Mouse (Mus musculus): ENCODE results near the gene Capzb. TPM values are rescaled to one million over a fixed set of nuclear protein-coding genes. Genes with fewer than 3 reads are reported as not detected.
A peak's percentile ranks its signal among the peaks of the same experiment; 100 is the strongest.

The Capzb gene
- polyA plus RNA-seq, 1 experiment from 2014 or later = 249 TPM

DNA sequence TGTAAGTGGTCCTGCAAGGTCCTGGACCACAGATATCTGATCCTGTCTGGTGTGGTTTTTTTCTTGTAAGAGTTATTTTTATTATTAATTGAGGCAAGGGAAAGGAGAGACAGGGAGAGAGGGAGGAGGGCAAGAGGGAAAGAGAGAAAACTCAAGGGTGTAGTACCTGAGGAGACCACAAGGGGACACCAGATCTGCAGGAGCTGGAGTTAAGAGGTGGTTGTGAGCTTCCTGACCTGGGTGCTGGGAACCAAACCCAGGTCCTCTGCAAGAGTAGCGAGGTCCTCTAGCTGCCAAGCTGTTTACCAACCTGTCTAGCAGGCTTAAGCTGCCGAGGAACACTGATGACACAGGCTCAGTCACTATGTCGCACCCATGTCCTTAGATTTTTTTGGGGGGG lies 14.8 kb upstream of the Capzb start:
- Histone ChIP-seq H3K4me1 (replicated peaks; ENCODE audit: control insufficient read depth, insufficient read depth, low read length) (no peaks in the 10 kb centered on the region), H3K36me3 (replicated peaks; ENCODE audit: control insufficient read depth, insufficient read depth) (no peaks in the 10 kb centered on the region), H3K9ac (no peak overlapping the region), H3K27ac (no peak overlapping the region), H3K9me3 (ENCODE audit: control insufficient read depth, low read length) (no peaks in the 10 kb centered on the region), H3K4me2 (replicated peaks) (no peak overlapping the region), H3K4me3 (replicated peaks; ENCODE audit: low read length) (no peak overlapping the region), H3K27me3 (ENCODE audit: control insufficient read depth, insufficient read depth, low read length) (no peaks in the 10 kb centered on the region)
- DNase-seq (ENCODE audit: low spot score) (no peak), ATAC-seq (ENCODE audit: low FRiP score) (no peak)
- WGBS = 91% methylated on average over 3 of the region's 3 CpGs

DNA sequence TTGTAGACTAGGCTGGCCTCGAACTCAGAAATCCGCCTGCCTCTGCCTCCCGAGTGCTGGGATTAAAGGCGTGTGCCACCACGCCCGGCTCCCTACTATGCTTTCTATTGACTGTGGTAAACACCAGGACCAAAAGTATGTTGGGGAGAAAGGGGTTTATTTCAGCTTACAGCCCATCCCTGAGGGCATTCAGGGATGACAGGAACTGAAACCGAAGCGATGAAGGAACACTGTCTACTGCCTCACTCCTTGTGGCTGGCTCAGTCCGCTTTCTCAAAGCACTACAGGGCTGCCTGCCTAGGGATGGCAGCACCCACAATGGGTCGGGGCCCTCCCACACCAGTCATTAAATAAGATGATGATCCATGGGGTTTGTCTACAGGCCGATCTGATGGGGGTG lies 14.3 kb upstream of the Capzb start:
- WGBS = 94% methylated on average over 11 of the region's 11 CpGs
- DNase-seq (ENCODE audit: low spot score) (no peak), ATAC-seq (ENCODE audit: low FRiP score) (no peak)
- H3K4me1 ChIP-seq (replicated peaks; ENCODE audit: control insufficient read depth, insufficient read depth, low read length) = no peaks in the 10 kb centered on the region
- no peak overlapping the region for H3K4me3 ChIP-seq (replicated peaks; ENCODE audit: low read length)
- H3K4me2 ChIP-seq (replicated peaks) = no peak overlapping the region
- no peaks in the 10 kb centered on the region for H3K36me3 ChIP-seq (replicated peaks; ENCODE audit: control insufficient read depth, insufficient read depth)
- no peaks in the 10 kb centered on the region for H3K9me3 ChIP-seq (ENCODE audit: control insufficient read depth, low read length)
- no peak overlapping the region for H3K9ac ChIP-seq
- H3K27ac ChIP-seq = no peak overlapping the region
- no peaks in the 10 kb centered on the region for H3K27me3 ChIP-seq (ENCODE audit: control insufficient read depth, insufficient read depth, low read length)

DNA sequence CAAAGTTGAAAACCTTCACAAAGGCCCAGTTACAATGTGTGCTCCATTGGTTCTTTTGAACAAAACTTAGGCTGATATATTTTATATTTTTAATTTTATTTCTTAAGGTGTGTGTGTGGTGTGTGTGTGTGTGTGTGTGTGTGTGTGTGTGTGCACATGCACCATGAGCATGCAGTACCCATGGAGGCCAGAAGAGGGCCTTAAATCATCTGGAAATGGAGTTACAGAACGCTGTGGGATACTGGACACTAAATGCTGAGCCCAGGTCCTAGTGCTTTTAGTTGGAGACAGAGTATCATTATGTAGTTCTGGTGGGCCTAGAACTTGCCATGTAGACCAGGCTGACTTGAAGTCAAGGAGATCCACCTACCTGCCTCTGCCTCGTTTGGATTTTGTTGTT lies 13.5 kb upstream of the Capzb start:
- Histone ChIP-seq H3K27ac (no peak overlapping the region), H3K27me3 (ENCODE audit: control insufficient read depth, insufficient read depth, low read length) (no peaks in the 10 kb centered on the region), H3K9me3 (ENCODE audit: control insufficient read depth, low read length) (no peaks in the 10 kb centered on the region), H3K4me2 (replicated peaks) (no peak overlapping the region), H3K9ac (no peak overlapping the region), H3K4me1 (replicated peaks; ENCODE audit: control insufficient read depth, insufficient read depth, low read length) (no peaks in the 10 kb centered on the region), H3K36me3 (replicated peaks; ENCODE audit: control insufficient read depth, insufficient read depth) (no peaks in the 10 kb centered on the region), H3K4me3 (replicated peaks; ENCODE audit: low read length) (no peak overlapping the region)
- no peak for DNase-seq (ENCODE audit: low spot score)
- ATAC-seq (ENCODE audit: low FRiP score) = no peak
- 91% methylated on average over 2 of the region's 2 CpGs for WGBS

DNA sequence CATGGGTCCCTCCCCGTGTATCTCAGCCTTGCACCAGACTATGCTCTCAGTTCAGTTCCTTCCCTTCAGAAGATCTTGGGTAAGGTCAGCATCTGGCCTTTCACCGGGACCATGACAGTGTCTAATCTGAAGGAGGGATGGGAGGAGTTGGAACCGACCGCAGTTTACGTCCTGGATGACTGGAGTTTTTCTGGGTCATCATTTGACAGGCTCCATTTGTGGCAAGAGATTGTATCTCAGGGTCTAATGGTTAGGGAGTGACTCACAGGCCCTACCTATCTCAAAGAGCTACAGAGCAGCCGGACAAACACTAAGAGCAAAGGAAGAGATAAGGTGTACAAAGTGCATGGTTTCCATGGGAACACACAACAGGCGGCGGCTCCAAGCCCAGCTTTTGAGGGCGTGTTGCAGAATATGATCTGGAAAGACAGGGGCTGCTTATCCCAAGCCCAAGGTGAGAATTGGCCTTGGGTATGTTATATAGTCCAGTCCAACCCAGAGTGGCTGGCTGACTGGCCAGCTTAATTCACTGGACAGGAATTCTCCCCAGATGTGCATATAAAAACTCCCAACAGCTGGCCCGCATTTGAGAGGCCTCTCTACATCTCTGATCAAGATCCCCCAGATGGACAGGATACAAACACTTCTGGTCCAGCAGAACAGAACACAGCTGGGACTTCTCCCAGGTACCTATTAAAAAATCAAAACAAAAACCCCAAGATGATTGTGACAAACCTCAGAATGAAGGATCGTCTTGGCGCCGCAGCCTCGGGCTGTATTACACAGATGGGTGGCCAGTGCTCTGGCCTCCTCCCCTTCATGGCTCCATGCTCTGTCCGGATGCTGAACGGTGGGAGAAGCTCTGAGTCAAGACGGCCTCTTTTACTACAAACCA lies 12.7 kb upstream of the Capzb start:
- WGBS = 90% methylated on average over 17 of the region's 17 CpGs
- H3K4me1 ChIP-seq (replicated peaks; ENCODE audit: control insufficient read depth, insufficient read depth, low read length) = no peaks in the 10 kb centered on the region
- DNase-seq (ENCODE audit: low spot score) = no peak

DNA sequence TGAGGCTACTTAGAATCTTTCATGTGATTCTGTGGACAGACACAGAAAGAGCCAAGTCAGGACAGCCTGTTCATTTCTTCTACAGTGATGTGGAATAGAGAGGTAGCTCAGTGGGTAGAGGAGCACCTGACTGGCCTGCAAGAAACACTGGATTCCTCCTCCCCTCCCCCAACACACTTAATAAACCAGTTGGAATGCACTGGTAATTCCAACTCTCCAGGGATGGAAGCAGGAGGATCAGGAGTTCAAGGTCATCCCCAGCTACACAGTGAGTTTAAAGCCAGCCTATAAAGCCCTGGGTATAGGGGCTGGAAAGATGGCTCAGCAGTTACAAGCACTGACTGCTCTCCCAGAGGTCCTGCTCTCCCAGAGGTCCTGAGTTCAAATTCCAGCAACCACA lies 10.2 kb upstream of the Capzb start:
- Histone ChIP-seq H3K4me1 (replicated peaks; ENCODE audit: control insufficient read depth, insufficient read depth, low read length) (no peaks in the 10 kb centered on the region), H3K4me3 (replicated peaks; ENCODE audit: low read length) (no peak overlapping the region), H3K9ac (no peak overlapping the region), H3K4me2 (replicated peaks) (no peak overlapping the region), H3K27ac (no peak overlapping the region), H3K27me3 (ENCODE audit: control insufficient read depth, insufficient read depth, low read length) (no peaks in the 10 kb centered on the region), H3K36me3 (replicated peaks; ENCODE audit: control insufficient read depth, insufficient read depth) (no peaks in the 10 kb centered on the region), H3K9me3 (ENCODE audit: control insufficient read depth, low read length) (no peaks in the 10 kb centered on the region)
- ATAC-seq (ENCODE audit: low FRiP score) (no peak), DNase-seq (ENCODE audit: low spot score) (no peak)

More for the DNA sequence above, 12.7 kb upstream of the Capzb start:
- Histone ChIP-seq H3K27me3 (ENCODE audit: control insufficient read depth, insufficient read depth, low read length) (no peaks in the 10 kb centered on the region), H3K9ac (no peak overlapping the region), H3K4me3 (replicated peaks; ENCODE audit: low read length) (no peak overlapping the region), H3K27ac (no peak overlapping the region), H3K36me3 (replicated peaks; ENCODE audit: control insufficient read depth, insufficient read depth) (no peaks in the 10 kb centered on the region), H3K9me3 (ENCODE audit: control insufficient read depth, low read length) (no peaks in the 10 kb centered on the region), H3K4me2 (replicated peaks) (no peak overlapping the region)
- ATAC-seq (ENCODE audit: low FRiP score) = no peak

DNA sequence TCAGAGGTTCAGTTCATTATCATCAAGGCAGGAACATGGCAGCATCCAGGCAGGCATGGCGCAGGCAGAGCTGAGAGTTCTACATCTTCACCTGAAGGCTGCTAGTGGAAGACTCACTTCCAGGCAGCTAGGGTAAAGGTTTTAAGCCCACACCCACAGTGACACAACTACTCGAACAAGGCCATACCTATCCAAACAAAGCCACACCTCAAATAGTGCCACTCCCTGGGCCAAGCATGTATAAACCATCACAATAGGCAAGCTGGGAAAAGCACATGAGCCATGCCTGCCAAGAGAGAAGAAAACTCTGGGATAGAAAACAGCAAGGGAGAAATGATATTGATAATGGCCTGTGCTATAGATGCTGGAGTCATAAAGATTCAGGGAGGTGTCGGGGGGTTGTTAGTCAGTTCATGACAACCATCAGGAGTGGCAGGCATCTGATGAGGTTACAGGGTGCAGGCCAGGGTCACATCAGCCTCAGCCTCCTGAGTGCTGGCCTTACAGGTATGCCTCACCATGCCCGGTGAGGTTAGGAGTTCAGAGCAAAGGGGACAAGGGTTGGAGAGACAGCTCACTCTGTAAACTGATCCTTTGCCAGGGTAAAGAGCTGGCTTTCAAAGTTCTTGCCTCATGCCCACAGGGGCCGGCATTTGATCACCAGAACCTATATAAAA lies 6.8 kb upstream of the Capzb start:
- no peaks in the 10 kb centered on the region for H3K9me3 ChIP-seq (ENCODE audit: control insufficient read depth, low read length)
- DNase-seq (ENCODE audit: low spot score) (no peak), ATAC-seq (ENCODE audit: low FRiP score) (no peak)
- H3K36me3 ChIP-seq (replicated peaks; ENCODE audit: control insufficient read depth, insufficient read depth) = no peaks in the 10 kb centered on the region
- no peaks in the 10 kb centered on the region for H3K4me1 ChIP-seq (replicated peaks; ENCODE audit: control insufficient read depth, insufficient read depth, low read length)
- 94% methylated on average over 5 of the region's 5 CpGs for WGBS
- no peak overlapping the region for H3K4me2 ChIP-seq (replicated peaks)
- no peak overlapping the region for H3K9ac ChIP-seq
- no peak overlapping the region for H3K4me3 ChIP-seq (replicated peaks; ENCODE audit: low read length)
- no peaks in the 10 kb centered on the region for H3K27me3 ChIP-seq (ENCODE audit: control insufficient read depth, insufficient read depth, low read length)
- H3K27ac ChIP-seq = no peak overlapping the region

DNA sequence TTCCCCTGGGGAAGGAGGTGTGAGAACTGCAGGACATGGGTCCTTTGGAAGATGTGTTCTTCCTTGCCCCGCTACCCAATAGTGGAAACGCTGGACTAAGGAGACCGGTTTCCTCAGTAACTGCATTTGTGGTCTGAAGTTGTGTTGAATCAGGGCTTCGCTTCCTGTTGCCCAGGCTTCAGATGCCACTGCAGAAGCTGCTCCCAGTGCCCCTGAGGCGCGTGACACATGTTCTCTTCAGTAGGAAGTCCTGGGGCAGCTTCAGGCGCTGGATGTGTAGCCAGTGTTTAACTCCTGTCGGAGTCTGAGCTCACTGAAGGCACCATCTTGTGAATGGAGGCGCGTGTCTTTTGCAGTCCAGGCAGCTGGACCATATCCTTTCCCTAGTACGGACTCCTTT lies 4.8 kb upstream of the Capzb start:
- WGBS = 83% methylated on average over 11 of the region's 11 CpGs
- no peak overlapping the region for H3K9ac ChIP-seq

DNA sequence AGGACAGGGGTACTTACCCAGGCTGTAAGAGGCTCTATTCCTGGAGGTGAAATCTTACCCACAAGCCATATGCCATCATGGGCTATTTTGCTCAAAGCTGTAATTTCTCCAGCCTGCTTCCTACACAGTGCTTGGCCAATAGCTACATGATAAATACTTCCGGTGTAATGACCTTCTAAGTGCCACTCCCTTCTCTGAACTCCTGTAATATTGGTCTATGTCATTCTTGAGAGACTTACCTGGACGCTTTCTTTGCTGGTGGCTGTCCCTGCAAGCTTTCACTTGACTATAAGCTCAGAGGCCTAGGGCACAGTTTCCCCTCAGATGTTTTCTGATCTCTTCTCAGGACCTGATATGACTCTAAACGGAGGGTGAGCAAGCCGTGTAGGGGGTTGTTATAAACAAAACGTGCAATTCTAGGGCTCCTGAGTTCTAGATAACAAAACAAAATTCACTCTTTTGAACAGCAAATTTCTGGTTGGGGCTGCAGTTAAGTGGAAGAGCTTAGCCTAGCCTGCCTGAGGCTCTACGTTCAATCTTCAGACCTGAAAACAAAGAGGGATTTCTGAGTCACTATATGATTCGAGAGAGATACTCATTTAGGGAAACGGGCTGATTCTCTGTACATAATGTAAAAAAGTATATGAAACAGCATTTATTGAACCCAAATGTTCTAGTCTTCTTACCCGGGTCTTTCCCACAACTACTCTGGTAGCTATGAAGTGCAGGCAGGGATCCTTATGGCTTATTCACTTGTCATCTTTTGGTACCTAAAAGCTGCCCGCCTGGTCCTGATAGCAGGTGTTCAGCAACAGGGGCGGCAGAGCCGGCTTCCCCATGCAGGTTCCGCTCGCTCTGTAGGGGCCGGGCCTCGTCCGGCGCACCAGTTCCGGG lies 847 bp upstream of the Capzb start:
- H3K36me3 ChIP-seq (replicated peaks; ENCODE audit: control insufficient read depth, insufficient read depth) = no peaks in the 10 kb centered on the region
- DNase-seq (ENCODE audit: low spot score) (no peak), ATAC-seq (ENCODE audit: low FRiP score) (no peak)
- peak overlapping the region; percentile 100 for H3K4me3 ChIP-seq (replicated peaks; ENCODE audit: low read length)
- peak overlapping the region; percentile 86 for H3K9ac ChIP-seq
- WGBS = 22% methylated on average over 19 of the region's 19 CpGs
- peak overlapping the region; percentile 99 for H3K4me2 ChIP-seq (replicated peaks)
- peak overlapping the region; percentile 89 for H3K27ac ChIP-seq
- peaks cover 24% of the 10 kb centered on the region for H3K4me1 ChIP-seq (replicated peaks; ENCODE audit: control insufficient read depth, insufficient read depth, low read length)
- no peaks in the 10 kb centered on the region for H3K27me3 ChIP-seq (ENCODE audit: control insufficient read depth, insufficient read depth, low read length)
- H3K9me3 ChIP-seq (ENCODE audit: control insufficient read depth, low read length) = no peaks in the 10 kb centered on the region

More for the DNA sequence above, 4.8 kb upstream of the Capzb start:
- Histone ChIP-seq H3K4me3 (replicated peaks; ENCODE audit: low read length) (no peak overlapping the region), H3K9me3 (ENCODE audit: control insufficient read depth, low read length) (no peaks in the 10 kb centered on the region), H3K27ac (no peak overlapping the region), H3K4me2 (replicated peaks) (no peak overlapping the region), H3K27me3 (ENCODE audit: control insufficient read depth, insufficient read depth, low read length) (no peaks in the 10 kb centered on the region), H3K36me3 (replicated peaks; ENCODE audit: control insufficient read depth, insufficient read depth) (no peaks in the 10 kb centered on the region), H3K4me1 (replicated peaks; ENCODE audit: control insufficient read depth, insufficient read depth, low read length) (peaks cover 9% of the 10 kb centered on the region)
- ATAC-seq (ENCODE audit: low FRiP score) (no peak), DNase-seq (ENCODE audit: low spot score) (no peak)
